Mouse (Mus musculus) E14TG2a.4 (cell line): ENCODE measurements around the gene Borcs7.

Source experiments
- CTCF ChIP-seq: conservative IDR thresholded peaks from 2 replicates; pipeline ENCODE4 v1.5.1; 2014; ENCODE audit warnings: low read length
- NANOG ChIP-seq: IDR thresholded peaks from 2 replicates; pipeline ENCODE4 v1.6.1; 2014; ENCODE audit warnings: borderline replicate concordance, low read length, mixed read lengths
- POU5F1 ChIP-seq: IDR thresholded peaks from 2 replicates; pipeline ENCODE4 v1.6.1; 2014; ENCODE audit warnings: low read length, borderline replicate concordance

DNA sequence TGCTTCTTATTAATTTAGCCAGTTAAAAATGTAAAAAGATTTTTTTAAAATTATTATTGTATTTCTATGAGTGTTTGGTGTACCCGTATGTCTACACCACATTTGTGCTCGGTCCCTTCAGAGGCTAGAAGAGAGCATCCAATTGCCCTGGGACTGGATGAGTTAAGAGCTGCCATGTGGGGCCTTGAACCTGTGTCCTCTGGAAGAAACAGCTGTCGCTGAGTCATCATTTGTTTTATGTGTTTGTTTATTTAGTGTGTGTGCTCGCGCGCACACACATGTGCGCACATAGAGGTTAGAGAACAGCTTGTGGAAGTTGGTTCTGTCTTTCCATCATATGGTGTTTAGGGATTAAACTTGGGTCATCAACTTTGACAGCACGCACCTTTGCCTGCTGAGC lies 36.4 kb downstream of the Borcs7 start:
- TF ChIP-seq CTCF (no peak), POU5F1 (no peak), NANOG (no peak)
